8 mouse cellular contexts compared by ENCODE assay signal in the genomic region with DNA sequence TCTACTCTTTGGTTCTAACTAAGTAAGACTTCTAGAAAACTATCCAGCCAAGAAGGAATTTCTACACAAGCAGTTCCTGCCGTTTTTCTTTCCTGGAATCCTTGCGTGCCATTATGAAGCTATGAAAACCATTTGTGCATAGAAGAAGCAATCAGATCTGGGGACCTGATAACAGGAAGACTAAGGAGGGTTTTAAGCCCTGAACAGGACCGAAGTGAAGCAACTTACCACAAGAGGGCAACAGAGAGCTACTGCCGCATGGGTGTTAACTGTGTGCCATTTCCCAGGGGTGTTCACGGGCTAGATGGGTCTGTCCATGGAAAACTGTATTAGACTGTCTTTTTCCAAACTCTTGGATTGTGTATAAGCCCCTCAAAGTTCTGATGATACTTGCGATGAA. TPM values are rescaled to one million over a fixed set of nuclear protein-coding genes. Genes with fewer than 3 reads are reported as not detected.
DNase-seq lines count a peak whose midpoint lies in the region; ATAC-seq lines count a peak whose summit lies in the region.

No protein-coding gene starts in this region.

- no peaks in the 10 kb centered on the region for H3K36me3 ChIP-seq in forebrain, embryonic 13.5 days (ENCODE audit: poor library complexity, severe bottlenecking)
- H3K36me3 ChIP-seq in hindbrain, embryonic 12.5 days, result no peaks in the 10 kb centered on the region
- no peaks in the 10 kb centered on the region for H3K36me3 ChIP-seq in lung, embryonic 16.5 days (ENCODE audit: control insufficient read depth, insufficient read depth, low read length)

- H3K9me3 ChIP-seq in forebrain, embryonic 13.5 days (replicated peaks), result no peaks in the 10 kb centered on the region
- H3K9me3 ChIP-seq in hindbrain, embryonic 12.5 days (replicated peaks), result no peaks in the 10 kb centered on the region
- H3K9me3 ChIP-seq in lung, embryonic 16.5 days (ENCODE audit: control insufficient read depth, low read length), result no peaks in the 10 kb centered on the region

- ATAC-seq in forebrain, embryonic 13.5 days, result peak; percentile 88
- peak; percentile 76; the same call in 1 of the 2 replicates for ATAC-seq in hindbrain, embryonic 12.5 days (ENCODE audit: low FRiP score)
- peak; percentile 83 for ATAC-seq in lung, embryonic 16.5 days (ENCODE audit: low read depth)

- peak; percentile 73 for DNase-seq in Muller cell, postnatal 12 days (ENCODE audit: inconsistent ontology term)
- DNase-seq in c-Kit-positive CD71-positive TER-119-positive erythroid progenitor cells, embryonic 14.5 days (ENCODE audit: low spot score), result peak; percentile 52
- DNase-seq in layer of hippocampus, adult 9-11 months, result peak; percentile 67
- peak; percentile 72 for DNase-seq in ovary, postnatal 14 days (ENCODE audit: low spot score)
- peak; percentile 66 for DNase-seq in urinary bladder, postnatal 25 days (ENCODE audit: low spot score)

- no peaks in the 10 kb centered on the region for H3K27me3 ChIP-seq in forebrain, embryonic 13.5 days
- no peaks in the 10 kb centered on the region for H3K27me3 ChIP-seq in hindbrain, embryonic 12.5 days
- no peaks in the 10 kb centered on the region for H3K27me3 ChIP-seq in lung, embryonic 16.5 days (ENCODE audit: control insufficient read depth, insufficient read depth, low read depth, low read length)

- no peak overlapping the region for H3K9ac ChIP-seq in forebrain, embryonic 13.5 days
- H3K9ac ChIP-seq in hindbrain, embryonic 12.5 days, result no peak overlapping the region
- H3K9ac ChIP-seq in lung, embryonic 16.5 days (ENCODE audit: low read length), result no peak overlapping the region

- 19% methylated on average over 6 of the region's 6 CpGs for WGBS in forebrain, embryonic 13.5 days
- 19% methylated on average over 6 of the region's 6 CpGs for WGBS in hindbrain, embryonic 12.5 days
- WGBS in lung, embryonic 16.5 days, result 14% methylated on average over 6 of the region's 6 CpGs

- no peak overlapping the region for H3K27ac ChIP-seq in forebrain, embryonic 13.5 days
- no peak overlapping the region for H3K27ac ChIP-seq in hindbrain, embryonic 12.5 days
- no peak overlapping the region for H3K27ac ChIP-seq in lung, embryonic 16.5 days (ENCODE audit: low read length)

- no peak overlapping the region for H3K4me3 ChIP-seq in forebrain, embryonic 13.5 days
- no peak overlapping the region for H3K4me3 ChIP-seq in hindbrain, embryonic 12.5 days
- no peak overlapping the region for H3K4me3 ChIP-seq in lung, embryonic 16.5 days (ENCODE audit: low read length)

- no peak overlapping the region for H3K4me2 ChIP-seq in forebrain, embryonic 13.5 days
- no peak overlapping the region for H3K4me2 ChIP-seq in hindbrain, embryonic 12.5 days (replicated peaks)
- no peak overlapping the region for H3K4me2 ChIP-seq in lung, embryonic 16.5 days (ENCODE audit: low read depth, low read length)

- peaks cover 18% of the 10 kb centered on the region for H3K4me1 ChIP-seq in forebrain, embryonic 13.5 days
- H3K4me1 ChIP-seq in hindbrain, embryonic 12.5 days, result peaks cover 12% of the 10 kb centered on the region
- H3K4me1 ChIP-seq in lung, embryonic 16.5 days (replicated peaks; ENCODE audit: control insufficient read depth, insufficient read depth, low read length), result no peaks in the 10 kb centered on the region

RNA-seq across cellular contexts. Expression of a gene that starts 24.8 kb away (rescaled TPM):
- 2.7 and 4.9 TPM in 2 replicates for polyA plus RNA-seq in forebrain, embryonic 13.5 days (2015; fragmentation: Nextera tagmentation; extraction: Ambion mirVana)
- 2.0 and 4.0 TPM in 2 replicates for polyA plus RNA-seq in hindbrain, embryonic 12.5 days (2016; fragmentation: Nextera tagmentation; extraction: Ambion mirVana)
- 13.1 and 15.6 TPM in 2 replicates for polyA plus RNA-seq in lung, embryonic 16.5 days (2015; fragmentation: Nextera tagmentation; extraction: Ambion mirVana)

RNA-seq across cellular contexts. Expression of a gene that starts 31.9 kb away (rescaled TPM):
- 26.6 and 28.2 TPM in 2 replicates for polyA plus RNA-seq in forebrain, embryonic 13.5 days (2015; fragmentation: Nextera tagmentation; extraction: Ambion mirVana)
- polyA plus RNA-seq in hindbrain, embryonic 12.5 days (2016; fragmentation: Nextera tagmentation; extraction: Ambion mirVana), result 47.1 and 52.4 TPM in 2 replicates
- 33.8 and 39.2 TPM in 2 replicates for polyA plus RNA-seq in lung, embryonic 16.5 days (2015; fragmentation: Nextera tagmentation; extraction: Ambion mirVana)

RNA-seq across cellular contexts. Expression of a gene that starts 57.1 kb away (rescaled TPM):
- 0.06 and 0.26 TPM in 2 replicates for polyA plus RNA-seq in forebrain, embryonic 13.5 days (2015; fragmentation: Nextera tagmentation; extraction: Ambion mirVana)
- polyA plus RNA-seq in hindbrain, embryonic 12.5 days (2016; fragmentation: Nextera tagmentation; extraction: Ambion mirVana), result 0.06 and 0.08 TPM in 2 replicates
- 0.06 TPM in 1 of 2 replicates, not detected in the other for polyA plus RNA-seq in lung, embryonic 16.5 days (2015; fragmentation: Nextera tagmentation; extraction: Ambion mirVana)
